Mouse (Mus musculus): ENCODE results near the gene Dnajc8. TPM values are rescaled to one million over a fixed set of nuclear protein-coding genes. Genes with fewer than 3 reads are reported as not detected.

Gene Dnajc8
- 202 and 214 TPM in 2 replicates for polyA plus RNA-seq (2016; fragmentation: Nextera tagmentation; extraction: Ambion mirVana)

DNA sequence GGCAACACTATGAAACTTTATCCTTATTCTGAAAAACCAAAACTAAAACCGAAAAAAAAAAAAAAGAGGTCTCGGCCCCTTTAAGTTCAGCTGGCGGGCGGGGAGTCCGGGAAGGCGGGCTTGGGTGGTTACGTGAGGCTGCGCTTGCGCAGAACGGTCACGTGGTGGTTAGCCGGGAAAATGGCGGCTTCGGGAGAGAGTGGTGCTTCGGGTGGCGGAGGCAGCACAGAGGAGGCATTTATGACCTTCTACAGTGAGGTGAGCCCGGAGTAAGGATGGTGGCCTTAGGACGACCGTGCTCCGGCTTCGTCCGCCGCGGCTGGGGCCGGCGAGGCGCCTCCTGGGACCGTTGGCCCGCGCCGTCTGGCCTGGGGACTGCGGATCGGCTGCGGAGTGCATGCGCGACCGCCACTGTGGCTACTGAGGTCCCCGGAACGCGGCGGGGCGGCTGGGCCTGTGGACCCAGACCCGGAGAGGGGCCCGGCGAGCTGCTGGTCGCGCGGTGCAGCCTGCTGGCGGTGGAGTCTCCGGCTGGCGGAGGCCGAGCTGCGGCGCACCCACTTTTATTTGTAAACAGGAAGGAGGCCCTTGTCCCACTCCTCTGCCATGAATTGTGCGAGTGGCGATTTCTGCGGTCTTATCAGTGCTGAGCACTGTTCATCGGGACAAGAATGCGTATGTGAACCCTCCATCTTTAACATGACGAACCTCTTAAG is at the start of gene Dnajc8:
Gene Dnajc8 (plus strand): TSS at position 145 of the 716 bp plus-strand sequence.
- H3K27ac ChIP-seq = peak within 1 kb of the TSS; percentile 97
- peak; percentile 93 for DNase-seq (ENCODE audit: low spot score)
- H3K9me3 ChIP-seq = no peaks in the 10 kb centered on the region
- WGBS = under 1% methylated on average over 60 of the region's 60 CpGs
- H3K27me3 ChIP-seq (ENCODE audit: insufficient read depth, poor library complexity, severe bottlenecking) = no peaks in the 10 kb centered on the region
- H3K36me3 ChIP-seq = peaks cover 46% of the 10 kb centered on the region
- H3K4me3 ChIP-seq = peak within 1 kb of the TSS; percentile 100
- peaks cover 44% of the 10 kb centered on the region for H3K4me1 ChIP-seq (replicated peaks)

DNA sequence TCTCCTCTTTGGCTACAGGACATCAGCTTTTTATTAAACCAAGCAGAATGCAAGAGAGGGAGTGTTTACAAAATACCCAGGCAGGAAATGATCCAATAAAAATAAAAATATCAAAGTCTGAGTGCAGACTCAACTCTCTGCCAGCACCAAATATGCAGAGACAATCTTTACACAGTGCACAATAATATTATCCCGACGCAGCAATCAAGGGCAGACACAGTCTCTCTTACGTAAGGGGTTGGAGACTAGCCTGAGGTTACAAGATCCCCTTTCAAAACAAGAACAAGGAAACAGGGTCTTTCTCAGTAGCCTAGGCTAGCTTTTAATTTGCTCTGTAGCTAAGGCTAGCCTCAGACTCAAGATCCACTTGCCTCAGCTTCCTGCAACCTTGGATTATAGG is 46.8 kb upstream of the Dnajc8 start:
- Histone ChIP-seq H3K36me3 (peaks cover 17% of the 10 kb centered on the region), H3K4me1 (replicated peaks) (peaks cover 11% of the 10 kb centered on the region), H3K27me3 (ENCODE audit: insufficient read depth, poor library complexity, severe bottlenecking) (no peaks in the 10 kb centered on the region), H3K4me3 (no peak overlapping the region), H3K27ac (no peak overlapping the region), H3K9me3 (no peaks in the 10 kb centered on the region)
- DNase-seq (ENCODE audit: low spot score) = no peak
- 93% methylated on average over 3 of the region's 3 CpGs for WGBS

DNA sequence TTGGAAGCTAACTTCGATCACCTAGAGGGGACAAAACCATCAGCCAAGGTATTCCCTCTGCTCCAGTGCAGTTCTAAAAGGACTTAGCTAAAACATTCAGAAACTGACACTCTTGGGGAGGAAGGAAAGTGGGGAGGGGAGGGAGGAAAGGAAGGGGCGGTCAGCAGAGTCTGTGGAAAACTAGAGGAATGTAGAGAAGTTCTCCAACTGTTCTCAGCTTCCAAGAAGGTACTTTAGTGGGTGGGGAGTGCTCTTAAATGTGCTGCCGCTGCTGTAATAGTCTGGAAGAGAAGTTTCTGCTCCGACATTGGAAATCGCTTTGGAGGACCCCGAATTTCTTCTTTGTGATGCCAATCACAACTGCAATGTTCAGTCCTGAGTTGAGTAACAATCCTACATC is 46.4 kb upstream of the Dnajc8 start:
- no peak overlapping the region for H3K27ac ChIP-seq
- no peaks in the 10 kb centered on the region for H3K27me3 ChIP-seq (ENCODE audit: insufficient read depth, poor library complexity, severe bottlenecking)
- H3K4me3 ChIP-seq = no peak overlapping the region
- no peaks in the 10 kb centered on the region for H3K9me3 ChIP-seq
- peaks cover 21% of the 10 kb centered on the region for H3K36me3 ChIP-seq
- WGBS = 85% methylated on average over 6 of the region's 6 CpGs
- H3K4me1 ChIP-seq (replicated peaks) = peaks cover 11% of the 10 kb centered on the region
- no peak for DNase-seq (ENCODE audit: low spot score)

DNA sequence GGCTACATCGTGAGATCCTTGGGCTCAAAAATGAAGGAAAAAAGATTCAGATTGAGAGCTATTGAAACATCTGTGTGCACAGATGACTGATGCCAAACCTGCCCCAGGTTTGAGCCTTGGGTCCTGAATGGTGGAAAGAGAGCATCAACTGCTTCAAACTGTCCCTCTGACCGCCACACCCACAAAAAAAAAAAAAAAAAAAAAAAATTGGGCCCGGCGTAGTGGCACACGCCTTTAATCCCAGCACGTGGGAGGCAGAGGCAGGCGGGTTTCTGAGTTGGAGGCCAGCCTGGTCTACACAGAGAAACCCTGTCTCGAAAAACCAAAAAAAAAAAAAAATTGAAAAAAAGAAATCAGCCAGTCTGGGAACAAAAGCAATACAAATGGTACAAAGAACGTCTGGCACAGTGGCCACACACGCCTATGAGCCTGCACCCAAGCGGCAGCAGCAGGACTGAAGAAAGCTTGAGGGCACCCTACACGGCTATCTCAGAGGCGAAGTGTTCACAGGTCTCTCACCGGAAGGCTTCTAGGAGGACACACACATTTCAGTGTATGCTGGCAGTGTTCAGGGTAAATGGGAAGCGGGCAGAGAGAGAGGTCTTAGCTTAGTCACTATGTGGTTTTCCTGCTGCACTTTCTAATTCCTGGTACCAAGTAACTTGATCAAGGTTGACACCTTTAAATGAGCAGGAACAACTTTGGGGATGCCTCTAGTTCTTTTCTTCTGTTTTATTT is 44.9 kb upstream of the Dnajc8 start:
- Histone ChIP-seq H3K27me3 (ENCODE audit: insufficient read depth, poor library complexity, severe bottlenecking) (no peaks in the 10 kb centered on the region), H3K9me3 (no peaks in the 10 kb centered on the region), H3K27ac (no peak overlapping the region), H3K4me3 (no peak overlapping the region), H3K36me3 (peaks cover 34% of the 10 kb centered on the region), H3K4me1 (replicated peaks) (peaks cover 11% of the 10 kb centered on the region)
- DNase-seq (ENCODE audit: low spot score) = no peak
- WGBS = 92% methylated on average over 15 of the region's 15 CpGs

DNA sequence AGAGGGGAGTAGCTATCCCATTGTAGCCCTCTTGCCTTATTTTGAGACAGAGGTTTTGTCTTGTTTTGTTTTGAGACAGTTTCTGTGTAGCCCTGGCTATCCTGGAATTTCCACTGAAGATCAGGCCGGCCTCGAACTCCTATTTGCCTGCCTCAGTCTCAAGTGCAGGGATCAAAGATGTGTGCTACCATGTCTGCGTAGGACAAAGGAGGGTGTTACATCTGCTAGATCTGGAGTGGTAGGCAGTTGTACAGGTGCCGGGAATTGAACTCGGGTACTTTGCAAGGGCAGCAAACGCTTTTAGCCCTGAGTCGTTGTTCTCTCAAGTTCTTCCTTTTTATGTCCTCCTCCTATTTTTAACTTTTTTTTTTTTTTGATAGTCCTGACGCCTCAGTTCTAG is 44.3 kb upstream of the Dnajc8 start:
- Histone ChIP-seq H3K4me1 (replicated peaks) (peaks cover 11% of the 10 kb centered on the region), H3K9me3 (no peaks in the 10 kb centered on the region), H3K27ac (no peak overlapping the region), H3K4me3 (no peak overlapping the region), H3K27me3 (ENCODE audit: insufficient read depth, poor library complexity, severe bottlenecking) (no peaks in the 10 kb centered on the region), H3K36me3 (peaks cover 41% of the 10 kb centered on the region)
- 93% methylated on average over 8 of the region's 8 CpGs for WGBS
- no peak for DNase-seq (ENCODE audit: low spot score)

DNA sequence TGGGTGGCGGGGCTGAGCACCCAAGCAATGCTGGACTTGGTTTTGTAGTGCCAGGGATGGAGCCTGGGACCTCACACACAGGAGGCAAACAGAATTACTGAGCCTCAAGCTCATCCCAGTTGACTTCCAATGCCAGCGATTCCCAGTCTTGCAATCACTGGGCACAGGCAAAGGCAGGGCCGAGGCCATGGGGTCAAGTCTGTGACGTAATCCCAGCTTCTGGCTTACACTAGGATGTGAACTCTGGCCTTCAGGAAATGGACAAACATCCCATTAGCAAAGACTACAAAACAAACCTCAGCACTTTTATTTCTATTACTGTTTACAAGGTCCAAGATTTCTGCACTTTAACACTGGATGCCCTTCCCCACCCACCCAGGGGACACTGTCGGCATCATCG is 43.6 kb upstream of the Dnajc8 start:
- Histone ChIP-seq H3K4me3 (no peak overlapping the region), H3K9me3 (no peaks in the 10 kb centered on the region), H3K4me1 (replicated peaks) (peaks cover 11% of the 10 kb centered on the region), H3K36me3 (peaks cover 47% of the 10 kb centered on the region), H3K27ac (0 out of 2 replicates have a peak overlapping the region, but pooled peaks have one; percentile 30), H3K27me3 (ENCODE audit: insufficient read depth, poor library complexity, severe bottlenecking) (no peaks in the 10 kb centered on the region)
- WGBS = 88% methylated on average over 6 of the region's 6 CpGs
- no peak for DNase-seq (ENCODE audit: low spot score)

DNA sequence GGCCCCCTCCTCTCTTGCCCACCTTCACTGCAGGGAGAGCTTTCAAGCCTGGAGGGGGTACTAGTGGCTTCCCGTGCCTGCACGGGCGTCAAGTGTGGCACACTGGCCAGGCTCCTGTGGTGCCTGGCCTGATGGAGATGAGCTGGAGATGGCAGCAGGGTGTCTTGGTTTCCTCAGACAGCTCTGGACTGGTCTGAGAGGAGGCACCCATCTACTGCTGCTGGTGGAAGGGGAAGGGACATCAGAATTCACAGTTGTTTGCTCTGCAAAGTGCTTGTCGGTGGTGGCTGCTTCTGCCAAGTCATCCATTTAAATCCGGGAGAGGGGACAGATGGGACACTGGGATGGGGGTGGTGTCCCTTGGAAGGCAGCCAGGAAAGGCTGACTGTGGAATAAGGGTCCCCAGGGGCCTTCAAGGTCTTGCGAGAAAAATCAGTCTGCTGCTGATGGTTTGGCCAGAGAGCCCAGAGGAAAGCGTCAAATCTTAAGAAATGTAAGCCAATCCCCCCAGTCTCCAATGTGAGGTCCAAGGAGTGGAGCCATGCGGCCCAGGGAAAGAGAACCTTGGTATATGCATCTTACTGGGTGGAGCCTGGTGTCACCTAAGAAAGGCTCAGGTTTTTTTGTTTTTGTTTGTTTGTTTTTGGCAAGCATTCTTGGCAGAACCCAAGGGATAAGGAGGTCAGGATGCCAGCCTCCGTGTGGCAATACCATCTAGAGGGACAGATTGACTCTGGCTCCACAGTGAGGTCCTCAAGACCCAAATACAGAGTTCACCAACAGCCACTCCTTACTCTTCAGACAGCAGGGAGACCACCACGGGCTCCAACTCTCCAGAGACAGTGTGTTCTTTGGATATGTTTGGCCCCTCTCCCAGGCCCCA is 42.9 kb upstream of the Dnajc8 start:
- Histone ChIP-seq H3K27me3 (ENCODE audit: insufficient read depth, poor library complexity, severe bottlenecking) (no peaks in the 10 kb centered on the region), H3K9me3 (no peaks in the 10 kb centered on the region), H3K4me3 (no peak overlapping the region), H3K4me1 (replicated peaks) (peaks cover 11% of the 10 kb centered on the region), H3K36me3 (peaks cover 54% of the 10 kb centered on the region), H3K27ac (no peak overlapping the region)
- DNase-seq (ENCODE audit: low spot score) = no peak
- 82% methylated on average over 10 of the region's 10 CpGs for WGBS

DNA sequence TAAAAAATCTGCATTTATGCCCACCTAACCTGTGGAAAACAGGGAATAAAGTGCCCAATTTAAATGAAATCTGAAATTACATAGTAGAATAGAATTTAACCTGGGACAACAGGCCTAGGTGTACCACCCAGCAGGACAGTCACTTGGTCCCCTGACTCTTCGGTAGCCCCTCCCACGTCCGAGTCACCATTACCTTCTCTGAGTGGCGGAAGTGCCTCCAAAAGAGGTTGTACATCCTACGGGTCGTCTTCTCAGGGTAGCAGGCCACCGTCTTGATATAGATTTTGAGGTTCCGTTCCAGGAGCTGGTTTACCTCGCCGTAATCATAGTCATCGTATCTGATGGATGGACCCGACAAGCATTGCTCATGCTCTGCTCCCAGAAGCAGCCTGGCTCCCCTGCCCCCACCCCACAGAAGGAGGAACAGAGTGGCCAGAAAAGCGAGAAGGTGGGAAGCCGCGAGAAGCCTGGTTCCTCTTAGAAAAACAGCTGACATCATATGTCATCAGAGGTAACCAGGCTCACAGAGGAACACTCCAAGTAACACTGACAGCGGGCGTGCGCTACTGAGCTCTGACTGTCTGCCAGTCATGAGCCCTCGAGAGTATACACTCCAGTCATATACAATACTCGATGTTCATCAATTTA is 41.0 kb upstream of the Dnajc8 start:
- H3K4me1 ChIP-seq (replicated peaks) = peaks cover 11% of the 10 kb centered on the region
- WGBS = 91% methylated on average over 20 of the region's 20 CpGs
- no peak overlapping the region for H3K4me3 ChIP-seq
- H3K9me3 ChIP-seq = no peaks in the 10 kb centered on the region
- H3K27me3 ChIP-seq (ENCODE audit: insufficient read depth, poor library complexity, severe bottlenecking) = no peaks in the 10 kb centered on the region
- H3K27ac ChIP-seq = no peak overlapping the region
- H3K36me3 ChIP-seq = peaks cover 74% of the 10 kb centered on the region
- no peak for DNase-seq (ENCODE audit: low spot score)

DNA sequence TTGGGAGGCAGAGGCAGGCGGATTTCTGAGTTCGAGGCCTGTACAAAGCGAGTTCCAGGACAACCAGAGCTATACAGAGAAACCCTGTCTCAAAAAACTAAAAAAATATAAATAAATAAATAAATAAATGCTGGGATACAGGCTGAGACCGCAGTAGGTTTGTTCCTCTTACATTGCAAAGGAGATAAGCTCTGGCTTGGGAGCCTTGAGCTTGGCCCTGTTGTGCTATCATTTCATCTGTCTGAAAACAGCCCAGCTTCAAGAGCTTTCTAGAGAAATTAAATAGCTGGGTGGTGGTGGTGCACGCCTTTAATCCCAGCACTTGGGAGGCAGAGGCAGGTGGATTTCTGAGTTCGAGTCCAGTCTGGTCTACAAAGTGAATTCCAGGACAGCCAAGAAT is 33.7 kb upstream of the Dnajc8 start:
- no peaks in the 10 kb centered on the region for H3K27me3 ChIP-seq (ENCODE audit: insufficient read depth, poor library complexity, severe bottlenecking)
- H3K27ac ChIP-seq = no peak overlapping the region
- WGBS = 90% methylated on average over 6 of the region's 6 CpGs
- H3K36me3 ChIP-seq = peaks cover 31% of the 10 kb centered on the region
- no peak for DNase-seq (ENCODE audit: low spot score)
- H3K4me1 ChIP-seq (replicated peaks) = peaks cover 17% of the 10 kb centered on the region
- H3K9me3 ChIP-seq = no peaks in the 10 kb centered on the region
- no peak overlapping the region for H3K4me3 ChIP-seq

DNA sequence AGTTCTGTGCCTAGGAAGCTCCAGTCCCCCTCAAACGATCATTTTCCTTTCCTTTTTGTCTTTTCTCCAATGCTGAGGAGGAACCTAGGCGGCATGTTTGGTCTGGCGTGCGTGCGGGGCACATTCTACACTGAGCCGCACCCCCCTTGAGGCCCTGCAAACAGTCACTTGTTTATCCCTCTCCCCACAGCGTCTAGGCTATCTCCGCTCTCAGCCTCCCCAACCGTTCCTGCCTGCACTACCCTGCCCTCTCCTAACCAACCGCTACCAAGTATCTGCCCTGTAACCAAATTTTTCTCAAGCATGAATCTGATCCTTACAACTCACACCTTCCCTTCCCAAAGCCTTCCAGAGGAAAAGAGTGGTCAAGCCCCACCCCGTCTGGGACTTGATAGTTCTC is 32.0 kb upstream of the Dnajc8 start:
- Histone ChIP-seq H3K4me1 (replicated peaks) (peaks cover 26% of the 10 kb centered on the region), H3K4me3 (no peak overlapping the region), H3K36me3 (peaks cover 14% of the 10 kb centered on the region), H3K9me3 (no peaks in the 10 kb centered on the region), H3K27ac (no peak overlapping the region), H3K27me3 (ENCODE audit: insufficient read depth, poor library complexity, severe bottlenecking) (no peaks in the 10 kb centered on the region)
- no peak for DNase-seq (ENCODE audit: low spot score)
- WGBS = 83% methylated on average over 11 of the region's 11 CpGs

DNA sequence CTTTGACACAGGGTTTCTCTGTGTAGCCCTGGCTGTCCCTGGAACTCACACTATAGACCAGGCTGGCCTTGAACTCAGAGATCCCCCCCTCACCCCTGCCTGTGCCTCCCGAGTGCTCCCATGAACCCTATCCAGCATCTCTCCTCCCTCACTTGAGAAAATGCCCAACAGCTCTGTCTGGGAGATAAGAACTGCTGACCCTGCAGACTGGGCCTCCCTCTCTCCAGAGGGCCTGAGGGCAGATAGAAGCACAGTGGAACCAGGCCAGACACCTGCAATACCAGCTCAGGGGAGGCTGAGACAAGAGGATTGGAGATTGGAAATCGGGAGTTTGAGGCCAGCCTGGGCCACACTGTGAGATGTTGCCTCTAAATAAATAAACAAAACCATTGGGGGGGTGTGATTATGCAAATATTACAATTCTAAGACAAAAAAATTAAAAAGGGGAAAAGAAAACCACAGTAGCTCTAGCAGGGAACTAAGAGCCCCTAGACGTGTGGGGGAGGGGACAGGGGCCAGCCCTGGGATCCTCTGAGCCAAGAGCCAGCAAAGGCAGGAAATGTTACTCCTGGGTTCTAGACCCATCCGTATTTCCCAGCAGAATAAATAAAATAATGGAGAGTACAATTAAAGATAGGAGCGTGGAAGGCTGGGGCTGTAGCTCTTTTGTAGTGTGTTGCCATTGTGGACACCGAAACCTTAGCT is 30.2 kb upstream of the Dnajc8 start:
- H3K36me3 ChIP-seq = no peaks in the 10 kb centered on the region
- H3K4me1 ChIP-seq (replicated peaks) = peaks cover 43% of the 10 kb centered on the region
- H3K9me3 ChIP-seq = no peaks in the 10 kb centered on the region
- 60% methylated on average over 6 of the region's 6 CpGs for WGBS
- no peak for DNase-seq (ENCODE audit: low spot score)
- no peaks in the 10 kb centered on the region for H3K27me3 ChIP-seq (ENCODE audit: insufficient read depth, poor library complexity, severe bottlenecking)
- H3K27ac ChIP-seq = no peak overlapping the region
- H3K4me3 ChIP-seq = no peak overlapping the region

DNA sequence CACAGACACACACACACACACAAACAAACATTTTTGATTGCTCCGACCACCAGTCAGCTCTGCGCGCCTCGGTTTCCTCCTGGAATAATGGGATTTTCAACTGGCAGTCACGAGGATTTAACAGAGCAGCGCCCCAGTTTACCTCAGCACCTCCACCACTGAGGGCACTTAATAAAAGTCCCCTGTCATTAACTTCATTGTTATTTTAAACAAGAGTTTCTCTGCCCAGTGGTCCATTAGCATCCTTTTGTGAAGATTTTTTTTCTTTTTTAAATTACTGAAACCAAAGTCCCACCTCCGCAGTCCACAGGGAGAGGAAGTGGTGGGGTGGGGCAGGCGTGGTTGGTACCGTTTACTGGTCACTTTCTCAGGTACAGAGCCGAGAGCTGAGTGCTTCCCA is 29.6 kb upstream of the Dnajc8 start:
- no peak for DNase-seq (ENCODE audit: low spot score)
- no peak overlapping the region for H3K27ac ChIP-seq
- peaks cover 47% of the 10 kb centered on the region for H3K4me1 ChIP-seq (replicated peaks)
- WGBS = 27% methylated on average over 10 of the region's 10 CpGs
- no peaks in the 10 kb centered on the region for H3K27me3 ChIP-seq (ENCODE audit: insufficient read depth, poor library complexity, severe bottlenecking)
- no peak overlapping the region for H3K4me3 ChIP-seq
- H3K36me3 ChIP-seq = no peaks in the 10 kb centered on the region
- H3K9me3 ChIP-seq = no peaks in the 10 kb centered on the region

Measured in hindbrain, embryonic 10.5 days (tissue).